Mouse (Mus musculus) MEL (cell line): ENCODE measurements around the gene Lonp2. TPM values are rescaled to one million over a fixed set of nuclear protein-coding genes. Genes with fewer than 3 reads are reported as not detected.
A peak's percentile ranks its signal among the peaks of the same experiment; 100 is the strongest.

Experiments
- DNase-seq: peaks from one replicate; pipeline ENCODE4 v3.0.0; 2011; ENCODE audit warnings: low read depth, low spot score
- H3K27ac ChIP-seq: 2 replicates; pipeline ENCODE4 v1.5.1; 2012; ENCODE audit warnings: low read depth, mild to moderate bottlenecking, control low read depth, low read length, moderate library complexity; ENCODE audit not compliant: control insufficient read depth
- H3K27me3 ChIP-seq, 2 experiments: fragments of 150-350 bp in 1 of 2; sonication (generic) in 1 of 2; 2 replicates each; pipeline ENCODE4 v1.6.1; 2012; ENCODE audit warnings: low read length in 2 of 2, mild to moderate bottlenecking in 2 of 2, improper control_type of control experiment in 1 of 2, moderate library complexity in 1 of 2; ENCODE audit not compliant: insufficient read depth in 2 of 2, control insufficient read depth in 1 of 2
- H3K36me3 ChIP-seq, 2 experiments: 2 replicates each; pipeline ENCODE4 v1.6.1; 2012 to 2014; ENCODE audit warnings: low read length in 2 of 2, improper control_type of control experiment in 1 of 2, inconsistent platforms in 1 of 2, mild to moderate bottlenecking in 1 of 2; ENCODE audit not compliant: insufficient read depth in 2 of 2, control insufficient read depth in 1 of 2
- H3K4me1 ChIP-seq, 2 experiments: fragments of 150-350 bp in 1 of 2; sonication (generic) in 1 of 2; 2 replicates each; pipeline ENCODE4 v1.6.1; 2012; ENCODE audit warnings: low read length in 2 of 2, improper control_type of control experiment in 1 of 2, mild to moderate bottlenecking in 1 of 2; ENCODE audit not compliant: insufficient read depth in 2 of 2, control insufficient read depth in 1 of 2
- H3K4me3 ChIP-seq, 2 experiments: fragments of 150-350 bp in 1 of 2; sonication (generic) in 1 of 2; 2 replicates each; pipeline ENCODE4 v1.5.1; 2012; ENCODE audit warnings: low read depth in 2 of 2, low read length in 2 of 2, mild to moderate bottlenecking in 2 of 2, moderate library complexity in 2 of 2, control low read depth in 1 of 2, improper control_type of control experiment in 1 of 2; ENCODE audit not compliant: control insufficient read depth in 1 of 2, insufficient read depth in 1 of 2
- H3K79me2 ChIP-seq: 2 replicates; pipeline ENCODE4 v1.6.1; 2012; ENCODE audit warnings: mild to moderate bottlenecking, low read length, moderate library complexity; ENCODE audit not compliant: control insufficient read depth, poor library complexity, insufficient read depth
- H3K9ac ChIP-seq: 2 replicates; pipeline ENCODE4 v1.6.1; 2012; ENCODE audit warnings: low read depth, mild to moderate bottlenecking, control low read depth, low read length, moderate library complexity; ENCODE audit not compliant: control insufficient read depth, poor library complexity, severe bottlenecking
- H3K9me3 ChIP-seq: fragments of 150-350 bp; sonication (generic); replicated peaks from 2 replicates; pipeline ENCODE4 v1.6.1; 2012; ENCODE audit warnings: mild to moderate bottlenecking, low read length, improper control_type of control experiment, moderate library complexity; ENCODE audit not compliant: insufficient read depth
- CHD1 ChIP-seq: IDR thresholded peaks from 2 replicates; pipeline ENCODE4 v1.6.1; 2012; ENCODE audit warnings: low read depth, mild to moderate bottlenecking, inconsistent platforms, low read length, improper control_type of control experiment
- CHD2 ChIP-seq: IDR thresholded peaks from 2 replicates; pipeline ENCODE4 v1.6.1; 2011; ENCODE audit warnings: low read length, improper control_type of control experiment
- CTCF ChIP-seq, 3 experiments: IDR thresholded peaks in 2 of 3; conservative IDR thresholded peaks in 1 of 3; 2 replicates each; pipeline ENCODE4 v1.5.1; 2011 to 2012; ENCODE audit warnings: low read length in 3 of 3, low read depth in 2 of 3, mild to moderate bottlenecking in 2 of 3, improper control_type of control experiment in 1 of 3, inconsistent platforms in 1 of 3, mixed read lengths in 1 of 3, moderate library complexity in 1 of 3; ENCODE audit not compliant: control insufficient read depth in 1 of 3, insufficient read depth in 1 of 3, poor library complexity in 1 of 3, severe bottlenecking in 1 of 3
- EP300 ChIP-seq, 2 experiments: IDR thresholded peaks; 2 replicates each; pipeline ENCODE4 v1.6.1; 2011; ENCODE audit warnings: improper control_type of control experiment in 2 of 2, low read length in 2 of 2, low read depth in 1 of 2, mild to moderate bottlenecking in 1 of 2
- ETS1 ChIP-seq: IDR thresholded peaks from 2 replicates; pipeline ENCODE4 v1.6.1; 2012; ENCODE audit warnings: low read depth, mild to moderate bottlenecking, inconsistent platforms, low read length, improper control_type of control experiment, moderate library complexity
- GATA1 ChIP-seq: IDR thresholded peaks from 2 replicates; pipeline ENCODE4 v1.6.1; 2011; ENCODE audit warnings: low read depth, low read length, improper control_type of control experiment
- MEF2A ChIP-seq: IDR thresholded peaks from 2 replicates; pipeline ENCODE4 v1.6.1; 2014; ENCODE audit warnings: low read depth, mild to moderate bottlenecking, inconsistent platforms, low read length, improper control_type of control experiment; ENCODE audit not compliant: poor library complexity, insufficient replicate concordance, severe bottlenecking; ENCODE audit errors: extremely low read depth
- MYC ChIP-seq: IDR thresholded peaks from 2 replicates; pipeline ENCODE4 v1.6.1; 2011; ENCODE audit warnings: low read depth, mild to moderate bottlenecking, low read length, improper control_type of control experiment, moderate library complexity
- NELFE ChIP-seq: IDR thresholded peaks from 2 replicates; pipeline ENCODE4 v1.6.1; 2011; ENCODE audit warnings: low read depth, low read length, improper control_type of control experiment
- POLR2A ChIP-seq, 2 experiments: IDR thresholded peaks; 2 replicates each; pipeline ENCODE4 v1.6.1; 2011 to 2012; ENCODE audit warnings: low read length in 2 of 2, mild to moderate bottlenecking in 2 of 2, control low read depth in 1 of 2, improper control_type of control experiment in 1 of 2, low read depth in 1 of 2, moderate library complexity in 1 of 2; ENCODE audit not compliant: control insufficient read depth in 1 of 2, insufficient read depth in 1 of 2, poor library complexity in 1 of 2
- POLR2AphosphoS5 ChIP-seq: IDR thresholded peaks from 2 replicates; pipeline ENCODE4 v1.6.1; 2012; ENCODE audit warnings: low read depth, borderline replicate concordance, mild to moderate bottlenecking, inconsistent platforms, low read length, moderate library complexity, mixed read lengths
- RCOR1 ChIP-seq: IDR thresholded peaks from 2 replicates; pipeline ENCODE4 v1.6.1; 2012; ENCODE audit warnings: low read depth, mild to moderate bottlenecking, inconsistent platforms, low read length, improper control_type of control experiment
- SIN3A ChIP-seq: IDR thresholded peaks from 2 replicates; pipeline ENCODE4 v1.6.1; 2012; ENCODE audit warnings: low read length, improper control_type of control experiment, inconsistent platforms
- TBP ChIP-seq: IDR thresholded peaks from 2 replicates; pipeline ENCODE4 v1.8.0; 2011; ENCODE audit warnings: low read depth, low read length, improper control_type of control experiment
- UBTF ChIP-seq: IDR thresholded peaks from 2 replicates; pipeline ENCODE4 v1.6.1; 2012; ENCODE audit warnings: low read depth, mild to moderate bottlenecking, inconsistent platforms, low read length, improper control_type of control experiment, moderate library complexity, borderline replicate concordance; ENCODE audit not compliant: insufficient read depth
- USF1 ChIP-seq: IDR thresholded peaks from 2 replicates; pipeline ENCODE4 v1.6.1; 2014; ENCODE audit warnings: low read depth, mild to moderate bottlenecking, inconsistent platforms, low read length, improper control_type of control experiment, moderate library complexity
- USF2 ChIP-seq, 2 experiments: IDR thresholded peaks; 2 replicates each; pipeline ENCODE4 v1.6.1; 2011 to 2012; ENCODE audit warnings: improper control_type of control experiment in 2 of 2, low read length in 2 of 2, borderline replicate concordance in 1 of 2, inconsistent platforms in 1 of 2, low read depth in 1 of 2, mild to moderate bottlenecking in 1 of 2; ENCODE audit not compliant: insufficient read depth in 1 of 2
- polyA plus RNA-seq, 2 experiments: library from polyadenylated mRNA; stranded (reverse) in 1 of 2; unstranded in 1 of 2; fragments of >175 nt in 1 of 2; fragments of >200 nt in 1 of 2; gene quantifications; 2 replicates each; pipeline versions ENCODE4 v1.2.1 to v1.2.4; 2012; ENCODE audit warnings: low replicate concordance in 2 of 2, low read depth in 1 of 2; ENCODE audit not compliant: insufficient read length in 2 of 2, insufficient read depth in 1 of 2, missing spikeins in 1 of 2
- total RNA-seq: library from RNA; depleted of rRNA; stranded (reverse); fragments of 300-350 nt; gene quantifications from 2 replicates; pipeline ENCODE4 v1.2.3, GENCODE M21; 2012

The Lonp2 gene
- total and polyA plus RNA-seq, 3 experiments = 26.6 to 31.2 TPM; not detected in 1

- peak overlapping the region; percentile 17; the same call in 1 of the 2 replicates for H3K9ac ChIP-seq
- no peaks in the 10 kb centered on the region for H3K27me3 ChIP-seq
- peak; percentile 72 for DNase-seq
- H3K79me2 ChIP-seq = peaks cover 55% of the 10 kb centered on the region
- TF ChIP-seq ETS1 = peak; percentile 64
- no peak for TF ChIP-seq MYC
- peak; percentile 69; the same call in 1 of the 2 replicates for TF ChIP-seq RCOR1
- no peak for TF ChIP-seq CTCF (IDR thresholded peaks at IDR 0.05 in 2 of 3, conservative IDR thresholded peaks at IDR 0.05 in 1 of 3; ENCODE audit: control insufficient read depth in 1 of 3, insufficient read depth in 1 of 3, low read depth in 2 of 3, low read length in 3 of 3, poor library complexity in 1 of 3, severe bottlenecking in 1 of 3)
- TF ChIP-seq EP300 (IDR thresholded peaks at IDR 0.05; ENCODE audit: low read depth in 1 of 2, low read length in 2 of 2) = peak in 1 of 2 experiments; percentile 17; a peak in 2 of 4 replicates
- no peak for TF ChIP-seq POLR2A (IDR thresholded peaks at IDR 0.05; ENCODE audit: control insufficient read depth in 1 of 2, insufficient read depth in 1 of 2, low read depth in 1 of 2, low read length in 2 of 2, poor library complexity in 1 of 2)
- TF ChIP-seq GATA1 = peak; percentile 59
- no peak for TF ChIP-seq CHD1
- TF ChIP-seq USF1 = no peak
- TF ChIP-seq USF2 (IDR thresholded peaks at IDR 0.05; ENCODE audit: borderline replicate concordance in 1 of 2, insufficient read depth in 1 of 2, low read depth in 1 of 2, low read length in 2 of 2) = no peak
- no peak for TF ChIP-seq UBTF
- peak; percentile 68; the same call in 1 of the 2 replicates for TF ChIP-seq SIN3A
- TF ChIP-seq, all 39 proteins: peak for 5
- Histone ChIP-seq H3K27ac (peak overlapping the region; percentile 25; the same call in 1 of the 2 replicates), H3K4me3 (no peak overlapping the region; a peak in 1 of 4 replicates), H3K36me3 (peaks cover 0 to 30% of the 10 kb centered on the region in 2 experiments; a peak in 2 of 4 replicates), H3K9me3 (no peaks in the 10 kb centered on the region), H3K4me1 (peaks cover 11 to 19% of the 10 kb centered on the region in 2 experiments)
Measured at GRCm38 (mm10) chr8:86735446-86736111, 111.7 kb downstream of the Lonp2 start.

- no peak for TF ChIP-seq POLR2A (IDR thresholded peaks at IDR 0.05; ENCODE audit: control insufficient read depth in 1 of 2, insufficient read depth in 1 of 2, low read depth in 1 of 2, low read length in 2 of 2, poor library complexity in 1 of 2)
- TF ChIP-seq EP300 (IDR thresholded peaks at IDR 0.05; ENCODE audit: low read depth in 1 of 2, low read length in 2 of 2) = no peak; a peak in 1 of 4 replicates
- no peak for TF ChIP-seq MEF2A
- no peak for TF ChIP-seq NELFE
- no peak for TF ChIP-seq CHD2
- no peak for TF ChIP-seq POLR2AphosphoS5
- no peak for TF ChIP-seq TBP
- no peak for TF ChIP-seq SIN3A
- no peaks in the 10 kb centered on the region for H3K9me3 ChIP-seq
- peak overlapping the region; percentile 48; the same call in 1 of the 2 replicates for H3K27ac ChIP-seq
- H3K9ac ChIP-seq = peak overlapping the region; percentile 14; the same call in 1 of the 2 replicates
- H3K27me3 ChIP-seq = no peaks in the 10 kb centered on the region
- DNase-seq = peak; percentile 51
- H3K79me2 ChIP-seq = peaks cover 68% of the 10 kb centered on the region
- no peak overlapping the region for H3K4me3 ChIP-seq
- peaks cover 0 to 54% of the 10 kb centered on the region in 2 experiments; a peak in 2 of 4 replicates for H3K36me3 ChIP-seq
- peaks cover 24 to 25% of the 10 kb centered on the region in 2 experiments for H3K4me1 ChIP-seq
Measured at GRCm38 (mm10) chr8:86740899-86741298, 117.1 kb downstream of the Lonp2 start.
